Mouse (Mus musculus) testis, adult 2 months (tissue): Measurements from ENCODE around the gene Gria4. TPM values are rescaled to one million over a fixed set of nuclear protein-coding genes. Genes with fewer than 3 reads are reported as not detected.

Experiments used
- H3K27ac ChIP-seq: fragments of 200-500 bp; 2 replicates; pipeline ENCODE4 v1.5.1; 2012; ENCODE audit warnings: low read depth, low read length; ENCODE audit not compliant: control insufficient read depth, insufficient read depth
- H3K27me3 ChIP-seq: fragments of 200-500 bp; 2 replicates; pipeline ENCODE4 v1.6.1; 2012; ENCODE audit warnings: mild to moderate bottlenecking, low read length, moderate library complexity; ENCODE audit not compliant: control insufficient read depth, insufficient read depth
- H3K36me3 ChIP-seq: fragments of 200-500 bp; 2 replicates; pipeline ENCODE4 v1.6.1; 2012; ENCODE audit warnings: mild to moderate bottlenecking, low read length; ENCODE audit not compliant: control insufficient read depth, insufficient read depth
- H3K4me1 ChIP-seq: fragments of 200-500 bp; 2 replicates; pipeline ENCODE4 v1.6.1; 2012; ENCODE audit warnings: low read length; ENCODE audit not compliant: control insufficient read depth, insufficient read depth
- H3K4me3 ChIP-seq: fragments of 200-500 bp; 2 replicates; pipeline ENCODE4 v1.5.1; 2012; ENCODE audit warnings: low read depth, mild to moderate bottlenecking, low read length, moderate library complexity, mixed read lengths; ENCODE audit not compliant: control insufficient read depth
- CTCF ChIP-seq: fragments of 200-500 bp; IDR thresholded peaks from 2 replicates; pipeline ENCODE4 v1.5.1; 2012; ENCODE audit warnings: low read depth, mild to moderate bottlenecking, inconsistent platforms, low read length, moderate library complexity; ENCODE audit not compliant: control insufficient read depth, insufficient read depth, insufficient replicate concordance
- POLR2A ChIP-seq: fragments of 200-500 bp; IDR thresholded peaks from 2 replicates; pipeline ENCODE4 v1.6.1; 2012; ENCODE audit warnings: low read depth, mild to moderate bottlenecking, inconsistent platforms, low read length, moderate library complexity; ENCODE audit not compliant: control insufficient read depth
- polyA plus RNA-seq: library from polyadenylated mRNA; depleted of rRNA; stranded (reverse); fragments of >200 nt; gene quantifications from 2 replicates; pipeline ENCODE4 v1.2.3, GENCODE M21; 2012

Gene Gria4
- polyA plus RNA-seq, 1 experiment = 1.1 TPM

DNA sequence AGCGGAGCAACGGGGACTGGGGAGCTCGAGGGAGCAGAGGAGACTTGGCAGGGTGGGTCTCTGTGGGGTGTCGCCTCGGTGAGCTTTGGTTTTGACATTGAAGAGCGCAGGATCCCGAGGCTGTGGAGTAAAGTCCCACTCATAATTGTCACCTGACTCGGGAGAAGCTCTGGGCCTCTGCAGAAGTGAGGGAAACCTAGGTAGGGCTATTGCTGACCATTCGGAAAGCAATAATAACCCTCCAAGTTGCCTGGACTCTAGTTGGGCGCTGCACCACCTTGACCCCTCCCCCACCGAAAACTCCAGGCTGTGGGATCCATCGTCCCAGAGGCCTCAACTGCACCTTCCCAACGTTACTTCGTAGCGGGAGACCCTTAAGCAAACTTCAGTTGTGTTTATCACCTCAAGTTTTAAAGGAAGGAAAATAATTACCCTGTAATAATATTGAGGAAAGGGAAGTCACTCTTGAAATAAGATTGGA lies 419.4 kb downstream of the Gria4 start:
- no peaks in the 10 kb centered on the region; the same call in none of the 2 replicates for H3K4me1 ChIP-seq
- H3K4me3 ChIP-seq = peak overlapping the region; percentile 98
- no peaks in the 10 kb centered on the region for H3K27me3 ChIP-seq
- peak overlapping the region; percentile 85 for H3K27ac ChIP-seq
- TF ChIP-seq CTCF = no peak
- no peak for TF ChIP-seq POLR2A
- H3K36me3 ChIP-seq = no peaks in the 10 kb centered on the region

- H3K27ac ChIP-seq = peak within 1 kb of the TSS; percentile 92
- TF ChIP-seq POLR2A (peak; percentile 73), CTCF (no peak)
Observed at GRCm38 (mm10) chr9:4375828-4376639, 420.0 kb downstream of the Gria4 start, which contains the start of gene Msantd4. Gene Msantd4, plus strand, starts transcription at chr9:4376562.

More at GRCm38 (mm10) chr9:4375828-4376639, 420.0 kb downstream of the Gria4 start, which contains the start of gene Msantd4:
- Histone ChIP-seq H3K4me3 (peak within 1 kb of the TSS; percentile 98), H3K27me3 (no peaks in the 10 kb centered on the region), H3K4me1 (no peaks in the 10 kb centered on the region; the same call in none of the 2 replicates), H3K36me3 (no peaks in the 10 kb centered on the region)
